Mouse (Mus musculus): ENCODE results near the gene Zfp600. TPM values are rescaled to one million over a fixed set of nuclear protein-coding genes. Genes with fewer than 3 reads are reported as not detected.

The Zfp600 gene
- polyA plus RNA-seq, 1 experiment from 2014 or later, result not detected

Other genes starting within 250 kb of the Zfp600 start
- gene Zfp987, start 59.5 kb upstream of the Zfp600 start, polyA plus RNA-seq (2015; fragmentation: Nextera tagmentation; extraction: Ambion mirVana), result 0.14 and 0.23 TPM in 2 replicates